Mouse (Mus musculus) splenic B cell, adult 2 months (primary cell): Measurements from ENCODE around the gene Smim7.

Experiments used
- DNase-seq: peaks from one replicate; pipeline ENCODE4 v3.0.0-alpha.2; 2011; ENCODE audit warnings: low read depth, low spot score
- H3K27me3 ChIP-seq: 2 replicates; pipeline ENCODE4 v1.6.1; 2012; ENCODE audit warnings: mild to moderate bottlenecking, low read length, moderate library complexity, mixed read lengths; ENCODE audit not compliant: control insufficient read depth, poor library complexity, insufficient read depth, severe bottlenecking
- H3K36me3 ChIP-seq: 2 replicates; pipeline ENCODE4 v1.6.1; 2012; ENCODE audit warnings: mild to moderate bottlenecking, low read length, moderate library complexity, mixed read lengths; ENCODE audit not compliant: control insufficient read depth, poor library complexity, insufficient read depth, severe bottlenecking

Smim7 gene

DNA sequence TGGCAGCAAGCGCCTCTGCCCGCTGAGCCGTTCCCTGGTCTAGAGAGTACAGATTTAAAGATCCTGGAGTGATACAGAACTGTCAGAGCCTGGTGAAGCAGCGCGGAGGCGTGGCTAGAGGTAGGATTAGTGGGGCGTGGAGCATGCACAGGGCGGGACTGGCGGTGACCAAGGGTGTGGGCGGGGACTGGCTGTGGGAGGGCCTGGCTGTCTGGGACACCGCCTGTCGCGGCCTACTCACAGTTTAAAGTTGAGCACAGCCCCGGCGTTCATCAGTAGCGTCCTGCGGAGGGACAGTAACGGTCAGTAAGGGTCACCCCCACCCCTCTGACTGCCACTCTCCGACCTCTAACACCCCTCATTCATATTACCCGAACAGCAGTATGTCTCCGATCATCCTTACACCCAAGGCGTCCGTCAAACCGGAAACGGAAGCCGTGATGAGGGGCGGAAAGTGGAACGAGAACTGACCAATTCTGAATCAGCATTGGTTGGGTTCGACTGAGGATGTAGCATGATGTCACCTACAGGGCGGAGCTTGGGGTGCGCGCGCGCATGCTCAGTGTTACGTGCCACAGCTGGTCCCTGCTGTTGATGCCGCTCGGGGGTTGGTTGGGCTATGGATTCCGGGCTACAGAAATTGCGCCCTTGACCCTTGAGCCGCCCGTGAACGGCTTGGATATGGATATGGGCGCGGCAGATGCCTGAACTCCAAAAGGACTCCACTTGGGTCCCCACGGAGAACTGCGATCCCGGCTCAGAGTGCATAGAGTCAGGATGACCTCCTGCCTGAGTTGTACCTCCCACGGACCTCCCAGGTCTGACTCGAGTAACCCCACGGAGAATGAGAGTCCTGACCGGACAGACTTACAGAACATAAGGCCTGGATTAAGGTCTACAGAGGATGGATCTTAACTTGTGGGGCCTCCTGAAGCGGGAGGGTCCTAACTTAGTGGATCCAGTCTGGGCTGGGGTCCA is at the start of gene Smim7:
Gene Smim7, minus strand, starts transcription at position 456 of the 978 bp plus-strand sequence.
- Histone ChIP-seq H3K36me3 (peaks cover 9% of the 10 kb centered on the region; the same call in 1 of the 2 replicates), H3K27me3 (no peaks in the 10 kb centered on the region)
- DNase-seq: peak; percentile 99

DNA sequence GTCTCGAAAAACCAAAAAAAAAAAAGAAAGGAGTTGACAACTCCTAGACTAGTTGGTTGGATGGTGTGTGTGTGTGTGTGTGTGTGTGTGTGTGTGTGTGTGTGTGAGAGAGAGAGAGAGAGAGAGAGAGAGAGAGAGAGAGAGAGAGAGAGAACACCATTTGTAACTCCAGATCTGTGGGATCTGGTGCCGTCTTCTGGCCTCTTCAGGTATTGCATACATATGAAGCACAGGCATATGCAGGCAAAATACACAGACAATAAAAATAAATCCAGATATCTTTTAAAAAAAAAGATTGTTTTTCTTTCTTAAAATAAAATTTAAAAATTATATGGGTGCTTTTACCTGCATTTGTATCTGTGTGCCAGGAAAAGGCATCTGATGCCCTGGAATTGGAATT is 19.3 kb upstream of the Smim7 start:
- H3K36me3 ChIP-seq: no peaks in the 10 kb centered on the region
- no peaks in the 10 kb centered on the region for H3K27me3 ChIP-seq
- peak; percentile 77 for DNase-seq

DNA sequence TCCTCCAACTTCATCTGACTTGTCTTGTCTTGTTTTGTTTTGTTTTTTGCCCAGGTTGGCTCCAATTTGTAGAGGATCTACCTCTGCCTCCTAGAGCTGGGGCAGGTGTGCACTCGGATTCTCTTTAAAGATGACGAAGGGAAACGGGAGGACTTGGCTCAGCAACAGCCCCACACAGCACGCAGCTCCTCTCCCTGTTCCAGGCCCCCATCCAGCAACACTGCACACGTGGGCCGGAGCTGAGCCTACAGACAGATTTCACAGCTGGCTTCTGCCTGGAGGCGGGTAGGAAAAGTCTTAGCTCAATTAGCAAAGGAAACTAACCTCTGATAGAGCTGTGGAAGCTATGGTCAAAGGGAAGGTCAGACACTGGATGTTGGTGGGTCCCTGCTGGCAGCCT is 18.4 kb upstream of the Smim7 start:
- DNase-seq: no peak
- H3K27me3 ChIP-seq: no peaks in the 10 kb centered on the region
- no peaks in the 10 kb centered on the region for H3K36me3 ChIP-seq

DNA sequence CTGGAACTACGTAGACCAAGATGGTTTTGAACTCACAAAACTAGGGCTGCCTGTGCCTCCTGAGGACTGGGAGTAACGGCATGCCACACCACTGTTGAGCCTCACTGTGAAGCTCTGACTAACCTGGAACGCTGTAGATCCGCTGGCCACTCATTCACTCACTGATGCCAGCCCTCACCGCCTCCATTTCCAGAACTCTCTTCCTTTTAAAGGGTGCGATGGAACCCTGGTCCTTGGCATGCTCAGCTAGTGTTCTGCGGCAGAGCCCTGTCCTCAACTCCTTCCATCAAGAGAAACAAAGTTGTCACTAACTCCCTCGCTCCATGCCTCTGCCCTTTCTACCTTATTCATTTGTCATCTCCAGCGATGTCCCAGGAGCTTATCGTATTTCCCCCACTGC is 18.0 kb upstream of the Smim7 start:
- Histone ChIP-seq H3K27me3 (no peaks in the 10 kb centered on the region), H3K36me3 (no peaks in the 10 kb centered on the region)
- DNase-seq: no peak

DNA sequence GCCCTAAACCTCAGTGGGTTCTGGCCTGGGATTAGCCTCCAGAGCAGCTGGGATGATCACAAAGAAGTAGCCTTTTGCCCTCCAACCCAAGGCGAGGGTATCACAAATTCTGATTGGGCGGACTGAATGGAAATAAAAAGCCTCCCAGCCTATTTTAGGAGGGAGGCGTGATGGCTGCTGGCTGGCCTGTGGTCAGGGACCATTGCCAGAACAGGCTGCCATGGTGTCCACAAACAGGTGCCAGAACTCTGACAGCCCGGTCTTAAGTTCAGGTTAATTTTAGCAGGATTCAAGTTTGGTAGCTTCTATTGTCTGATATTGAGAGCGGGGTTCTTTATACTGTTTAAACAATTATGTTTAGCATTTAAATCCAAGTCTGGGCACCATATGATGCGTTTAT is 16.9 kb upstream of the Smim7 start:
- Histone ChIP-seq H3K27me3 (no peaks in the 10 kb centered on the region), H3K36me3 (no peaks in the 10 kb centered on the region)
- DNase-seq: no peak

DNA sequence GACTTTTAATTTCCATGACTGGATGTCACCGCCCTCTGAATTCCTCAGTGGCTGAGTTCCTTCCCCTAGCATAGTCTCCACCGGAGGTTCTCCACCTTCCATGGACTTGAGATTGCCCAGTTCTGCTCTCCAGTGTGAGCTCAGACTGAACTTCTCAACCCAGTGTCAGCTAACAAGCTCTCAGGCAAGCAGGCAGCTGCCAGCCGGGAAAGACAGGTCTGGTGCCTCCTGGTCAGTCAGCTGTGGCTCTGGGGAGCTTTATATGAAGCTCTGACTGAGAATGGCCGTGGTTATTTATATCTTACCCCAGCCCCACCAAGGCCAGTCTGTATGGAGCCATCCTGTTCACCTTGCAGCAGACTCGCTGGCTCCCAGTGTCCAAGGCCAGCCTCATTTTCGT is 13.5 kb upstream of the Smim7 start:
- Histone ChIP-seq H3K36me3 (no peaks in the 10 kb centered on the region), H3K27me3 (no peaks in the 10 kb centered on the region)
- DNase-seq: no peak

DNA sequence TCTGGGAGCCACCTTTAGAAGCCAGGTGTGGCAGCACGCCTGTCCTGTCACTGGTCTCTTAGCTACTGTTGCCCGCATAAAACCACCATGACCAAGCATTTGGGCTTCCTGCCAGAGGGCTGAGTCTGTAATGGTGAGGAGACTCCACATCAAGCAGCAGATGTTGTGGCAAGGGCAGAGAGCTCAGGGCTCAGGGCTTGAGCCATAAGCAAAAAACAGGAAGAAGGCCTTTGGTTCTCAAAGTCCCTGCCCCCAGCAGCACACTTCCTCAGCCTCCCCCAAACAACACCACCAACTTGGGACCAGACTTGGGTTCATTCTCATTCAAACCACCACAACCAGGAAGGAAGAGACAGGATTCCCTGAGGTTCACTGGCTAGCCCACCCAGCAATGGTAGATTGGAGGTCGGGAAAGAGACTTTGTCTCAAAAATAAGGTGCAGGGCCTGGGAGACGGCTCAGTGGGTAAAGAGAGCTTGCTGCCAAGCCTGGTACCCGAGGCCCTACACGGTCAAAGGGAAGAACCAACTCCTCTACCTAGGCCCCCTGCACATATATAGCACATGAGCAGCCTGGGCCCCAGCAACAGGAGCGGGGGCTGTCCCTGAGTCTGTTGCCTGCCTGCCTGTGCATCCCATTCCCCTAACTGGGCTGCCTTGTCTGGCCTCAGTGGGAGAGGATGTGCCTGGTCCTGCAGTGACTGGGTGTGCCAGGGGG is 12.3 kb upstream of the Smim7 start:
- no peaks in the 10 kb centered on the region for H3K27me3 ChIP-seq
- DNase-seq: peak; percentile 55
- no peaks in the 10 kb centered on the region for H3K36me3 ChIP-seq

DNA sequence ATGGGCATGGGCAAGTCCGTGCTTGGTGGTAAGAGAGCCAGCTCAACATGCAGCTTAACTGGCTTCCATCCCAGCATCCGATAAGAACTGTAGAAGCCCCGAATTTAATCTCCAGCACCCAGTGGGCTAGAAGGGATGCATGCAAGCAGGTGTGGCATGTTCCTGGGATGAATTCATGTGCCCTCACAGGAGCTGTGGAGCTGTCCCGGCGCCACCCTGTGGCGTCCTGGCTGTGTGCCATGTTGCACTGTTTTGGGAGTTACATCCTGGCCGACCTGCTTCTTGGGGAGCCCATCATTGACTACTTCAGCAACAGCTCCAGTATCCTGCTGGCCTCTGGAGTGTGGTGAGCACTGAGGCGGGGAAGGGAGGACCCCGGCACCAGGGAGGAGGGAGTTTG is 8.5 kb upstream of the Smim7 start:
- no peak for DNase-seq
- Histone ChIP-seq H3K27me3 (no peaks in the 10 kb centered on the region), H3K36me3 (no peaks in the 10 kb centered on the region)

DNA sequence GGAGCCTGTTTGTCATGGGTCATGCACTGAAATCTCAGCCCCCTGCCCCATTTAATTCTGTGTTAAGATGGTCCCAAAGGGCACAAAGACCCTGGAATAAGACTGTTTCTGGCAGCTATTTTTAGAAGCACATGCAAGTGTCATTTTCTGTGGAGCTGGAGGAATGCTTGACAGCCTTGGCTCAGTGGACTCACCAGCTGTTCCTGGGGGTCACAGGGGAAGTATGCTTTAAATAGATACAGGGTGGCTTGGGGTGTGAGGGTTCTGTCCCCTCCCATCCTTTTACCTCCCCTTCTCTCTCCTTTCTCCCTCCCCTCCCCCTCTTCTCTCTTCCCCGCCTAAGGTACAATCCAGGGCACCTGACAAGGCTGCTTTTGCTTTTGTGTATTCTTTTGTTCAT is 7.1 kb upstream of the Smim7 start:
- DNase-seq: no peak
- H3K27me3 ChIP-seq: no peaks in the 10 kb centered on the region
- no peaks in the 10 kb centered on the region for H3K36me3 ChIP-seq

DNA sequence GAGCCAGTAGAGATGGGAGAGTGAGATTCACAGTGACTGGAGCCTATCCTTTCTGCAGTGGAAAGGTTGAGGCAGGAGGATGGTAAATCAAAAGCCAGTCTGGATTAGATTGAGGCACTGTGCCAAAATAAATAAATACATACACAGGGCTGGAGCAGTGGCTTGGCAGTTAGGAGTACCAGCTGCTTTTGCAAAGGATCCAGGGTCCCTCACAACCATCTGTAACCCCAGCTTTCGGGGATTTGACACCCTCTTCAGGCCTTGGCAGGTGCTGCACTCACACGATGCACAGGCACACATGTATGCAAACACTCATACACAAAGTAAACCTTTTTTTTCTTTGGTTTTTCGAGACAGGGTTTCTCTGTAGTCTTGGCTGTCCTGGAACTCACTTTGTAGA is 6.4 kb upstream of the Smim7 start:
- Histone ChIP-seq H3K27me3 (no peaks in the 10 kb centered on the region), H3K36me3 (no peaks in the 10 kb centered on the region)
- no peak for DNase-seq

DNA sequence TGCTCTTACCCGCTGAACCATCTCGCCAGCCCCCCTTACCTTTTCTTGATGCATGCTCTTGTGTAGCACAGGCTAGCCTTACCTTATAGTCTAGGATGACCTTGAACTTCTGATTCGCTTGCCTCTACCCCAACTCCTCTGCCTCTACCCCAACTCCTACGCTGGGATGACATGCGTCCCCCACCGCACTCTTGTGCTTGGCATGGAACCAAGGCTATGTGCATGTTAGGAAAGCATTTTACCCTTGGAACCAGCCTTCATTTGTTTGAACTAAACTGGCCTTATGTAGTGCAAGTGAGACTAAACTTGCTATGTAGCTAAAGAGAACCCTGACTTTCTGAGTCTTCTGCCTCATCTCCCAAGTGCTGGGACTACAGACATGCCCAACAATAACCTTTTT is 5.0 kb upstream of the Smim7 start:
- no peaks in the 10 kb centered on the region for H3K27me3 ChIP-seq
- no peaks in the 10 kb centered on the region for H3K36me3 ChIP-seq
- DNase-seq: no peak

DNA sequence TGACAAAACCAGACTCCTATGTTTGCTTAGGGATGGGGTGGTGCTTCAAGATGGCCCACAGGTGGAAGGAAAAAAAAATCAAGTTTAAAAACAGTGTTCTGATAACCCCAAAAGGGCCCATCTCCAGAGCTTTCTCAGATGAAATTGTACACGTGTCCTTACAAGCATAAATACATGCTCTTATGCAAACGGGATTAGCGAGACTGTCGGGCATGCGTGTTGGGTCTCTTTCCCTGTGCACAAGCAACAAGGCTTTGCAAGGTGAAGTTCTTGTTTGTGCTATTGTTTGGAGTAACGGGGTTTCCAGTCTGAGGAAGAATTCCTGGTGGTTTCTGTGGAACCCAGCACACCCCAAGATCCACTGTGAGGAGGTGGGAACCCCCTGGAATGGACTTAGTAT is 2.6 kb upstream of the Smim7 start:
- Histone ChIP-seq H3K27me3 (no peaks in the 10 kb centered on the region), H3K36me3 (peaks cover 2% of the 10 kb centered on the region; the same call in 1 of the 2 replicates)
- no peak for DNase-seq

DNA sequence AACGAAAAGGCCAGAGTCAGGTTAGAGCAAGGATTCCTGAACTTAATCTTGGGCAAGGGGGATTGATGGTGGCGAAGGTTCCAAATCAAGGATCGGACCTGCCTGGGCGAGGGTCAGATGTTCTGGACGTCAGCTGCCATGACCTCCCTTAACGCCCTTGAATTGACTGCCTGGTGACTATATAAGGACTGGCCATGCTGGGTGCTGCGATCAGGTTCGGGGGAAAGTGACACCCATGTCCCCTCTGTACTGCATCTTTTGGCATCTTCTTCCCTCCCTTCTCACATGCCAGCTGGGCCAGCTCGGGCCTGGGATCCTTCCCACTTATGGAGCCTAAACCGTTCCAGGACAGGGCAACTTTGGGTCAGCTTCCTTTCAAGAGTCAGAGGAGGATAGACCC is 1.6 kb upstream of the Smim7 start:
- H3K36me3 ChIP-seq: peaks cover 7% of the 10 kb centered on the region; the same call in 1 of the 2 replicates
- DNase-seq: no peak
- no peaks in the 10 kb centered on the region for H3K27me3 ChIP-seq

DNA sequence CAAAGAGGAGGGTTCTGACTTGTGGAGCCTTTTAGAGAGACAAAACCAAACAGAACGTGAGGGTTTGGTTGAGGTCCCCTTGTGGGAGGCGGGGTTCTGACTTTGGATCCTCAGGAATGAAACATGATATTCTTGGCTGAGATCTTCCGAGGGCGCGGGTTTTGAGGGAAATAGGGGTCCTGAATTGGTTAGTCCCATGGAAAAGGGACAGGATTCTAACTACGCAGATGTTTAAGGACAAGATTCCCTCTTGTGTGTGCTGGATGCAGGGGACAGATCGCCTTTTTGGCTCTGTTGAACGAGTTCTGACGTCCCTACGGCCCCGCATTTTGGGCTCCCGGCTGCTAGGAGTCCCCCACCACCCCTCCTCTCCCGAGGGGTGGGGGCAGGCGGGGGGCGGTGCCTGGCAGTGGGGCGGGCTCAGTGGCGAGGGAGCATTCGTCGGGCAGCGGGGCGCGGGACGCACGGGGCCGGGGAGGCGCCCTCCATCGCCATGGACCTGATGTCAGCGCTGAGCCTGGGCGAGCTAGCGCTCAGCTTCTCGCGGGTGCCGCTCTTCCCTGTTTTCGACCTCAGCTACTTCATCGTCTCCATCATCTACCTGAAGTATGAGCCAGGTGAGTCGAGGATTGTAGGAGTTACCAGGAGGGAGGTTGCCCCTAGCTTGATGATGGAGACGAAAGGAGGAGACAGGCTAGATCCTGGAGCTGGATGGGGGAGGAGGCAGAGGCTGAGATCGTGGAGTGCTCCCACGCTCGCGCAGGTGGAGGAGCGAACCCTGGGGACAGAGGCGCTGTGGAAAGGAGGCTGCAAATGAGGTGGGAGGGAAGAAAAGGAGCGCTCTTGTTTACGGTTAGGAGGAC is 954 bp upstream of the Smim7 start, which contains the start of gene Tmem38a:
Gene Tmem38a, plus strand, starts transcription at position 445 of the 863 bp plus-strand sequence.
- Histone ChIP-seq H3K36me3 (peaks cover 9% of the 10 kb centered on the region; the same call in 1 of the 2 replicates), H3K27me3 (no peaks in the 10 kb centered on the region)
- peak; percentile 67 for DNase-seq
